Mouse (Mus musculus) neural tube, embryonic 13.5 days (tissue): ENCODE results near the gene 4933406M09Rik. TPM values are rescaled to one million over a fixed set of nuclear protein-coding genes. Genes with fewer than 3 reads are reported as not detected.

ENCODE experiments used
- ATAC-seq: fragments of 200-750 bp; cut with Nextera tagmentation; 2 replicates; pipeline ENCODE4 v1.8.0; 2017; ENCODE audit warnings: low read depth, mild to moderate bottlenecking, moderate TSS enrichment, moderate library complexity
- H3K27ac ChIP-seq: fragments of 300-500 bp; sonication (generic); replicated peaks from 2 replicates; pipeline ENCODE4 v1.5.1; 2015; ENCODE audit warnings: moderate library complexity, mild to moderate bottlenecking, inconsistent platforms
- H3K27me3 ChIP-seq: fragments of 300-500 bp; sonication (generic); 2 replicates; pipeline ENCODE4 v1.6.1; 2015; ENCODE audit warnings: mild to moderate bottlenecking, inconsistent platforms
- H3K36me3 ChIP-seq: fragments of 300-500 bp; sonication (generic); 2 replicates; pipeline ENCODE4 v1.6.1; 2015; ENCODE audit warnings: mild to moderate bottlenecking, inconsistent platforms
- H3K4me1 ChIP-seq: fragments of 300-500 bp; sonication (generic); replicated peaks from 2 replicates; pipeline ENCODE4 v1.6.1; 2015; ENCODE audit warnings: inconsistent platforms
- H3K4me2 ChIP-seq: fragments of 300-500 bp; sonication (generic); 2 replicates; pipeline ENCODE4 v1.6.1; 2015; ENCODE audit warnings: inconsistent platforms, mild to moderate bottlenecking, moderate library complexity
- H3K4me3 ChIP-seq: fragments of 300-500 bp; sonication (generic); 2 replicates; pipeline ENCODE4 v1.5.1; 2015; ENCODE audit warnings: mild to moderate bottlenecking, inconsistent platforms
- H3K9ac ChIP-seq: fragments of 300-500 bp; sonication (generic); 2 replicates; pipeline ENCODE4 v1.6.1; 2015; ENCODE audit warnings: moderate library complexity, mild to moderate bottlenecking, inconsistent platforms
- H3K9me3 ChIP-seq: fragments of 300-500 bp; sonication (generic); 2 replicates; pipeline ENCODE4 v1.6.1; 2016; ENCODE audit warnings: inconsistent platforms
- WGBS: fragments of 180-500 bp; shearing (Covaris S2); methylation state at CpG from one replicate; pipeline ENCODE4 v1.1.7; 2015; 5-methylcytosine and 5-hydroxymethylcytosine counted together
- polyA plus RNA-seq: library from polyadenylated mRNA; unstranded; fragments of >200 nt; fragmentation: Nextera tagmentation; extraction: Ambion mirVana; gene quantifications from 2 replicates; pipeline ENCODE4 v1.2.1, GENCODE M21; 2015

4933406M09Rik gene
- polyA plus RNA-seq, 1 experiment from 2014 or later = not detected

DNA sequence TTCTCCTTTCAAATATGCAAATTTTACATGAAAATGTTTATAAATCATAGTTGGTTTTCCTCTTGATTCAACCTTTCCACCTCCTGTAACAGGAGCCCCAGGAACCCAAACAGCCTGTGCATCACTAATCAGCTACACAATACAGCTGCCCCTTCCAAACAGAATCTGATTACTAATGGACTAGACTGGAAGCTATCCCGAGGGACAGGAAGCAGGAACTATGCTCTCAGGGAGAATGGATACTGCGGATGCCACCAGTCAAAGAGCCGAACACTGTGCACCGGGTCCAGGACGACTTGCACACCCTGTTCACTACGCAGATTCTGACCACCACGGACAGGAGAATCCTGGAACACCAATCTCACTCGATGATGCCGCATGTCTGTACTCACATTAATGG is 37.9 kb upstream of the 4933406M09Rik start:
- Histone ChIP-seq H3K27me3 (0 out of 2 replicates have a peak, but pooled peaks cover 2% of the 10 kb centered on the region), H3K9me3 (no peaks in the 10 kb centered on the region), H3K27ac (no peak overlapping the region), H3K9ac (no peak overlapping the region), H3K36me3 (peaks cover 61% of the 10 kb centered on the region), H3K4me3 (no peak overlapping the region), H3K4me1 (peaks cover 23% of the 10 kb centered on the region), H3K4me2 (no peak overlapping the region)
- 84% methylated on average over 9 of the region's 9 CpGs for WGBS
- no peak for ATAC-seq

DNA sequence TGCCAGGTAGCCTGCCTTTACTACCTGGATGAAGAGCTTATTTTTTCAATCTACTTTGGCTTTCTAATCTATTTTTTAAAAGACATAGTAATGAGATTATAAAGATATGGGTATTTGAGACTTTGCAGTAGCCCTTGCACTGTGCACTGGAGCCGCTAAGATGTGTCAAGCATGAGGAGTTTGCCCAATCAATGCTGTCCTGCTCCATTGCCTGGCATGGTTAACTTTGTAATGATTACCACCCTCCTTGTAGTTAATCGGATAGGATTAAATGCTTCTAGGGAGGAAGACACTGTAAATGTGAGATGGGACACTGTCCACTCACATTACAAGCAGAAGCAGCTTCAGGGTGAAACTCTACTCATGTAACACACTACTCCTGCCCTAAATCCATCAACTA is 32.4 kb upstream of the 4933406M09Rik start:
- Histone ChIP-seq H3K27me3 (no peaks in the 10 kb centered on the region), H3K9ac (no peak overlapping the region), H3K36me3 (peaks cover 86% of the 10 kb centered on the region), H3K4me1 (peaks cover 4% of the 10 kb centered on the region), H3K4me3 (no peak overlapping the region), H3K9me3 (no peaks in the 10 kb centered on the region), H3K27ac (no peak overlapping the region), H3K4me2 (no peak overlapping the region)
- ATAC-seq = no peak
- WGBS = 93% methylated on average over 2 of the region's 2 CpGs

DNA sequence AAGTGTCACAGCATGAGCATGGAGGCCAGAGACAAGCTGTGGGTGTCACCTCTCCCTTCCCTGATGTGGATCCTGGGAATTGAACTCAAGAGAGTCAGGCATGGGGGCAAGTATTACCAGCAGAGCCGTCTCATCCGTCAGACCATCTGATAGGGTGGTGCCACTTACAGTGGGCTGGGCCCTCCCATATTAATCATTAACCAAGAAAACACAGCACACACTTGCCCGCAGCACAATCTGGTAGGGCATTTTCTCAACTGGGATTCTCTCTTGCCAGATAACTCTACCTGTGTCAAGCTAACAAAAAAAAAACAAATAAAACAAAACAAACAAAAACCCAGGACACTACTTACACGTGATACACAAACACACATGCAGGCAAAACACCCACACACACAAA is 28.3 kb upstream of the 4933406M09Rik start:
- no peak overlapping the region for H3K4me3 ChIP-seq
- H3K4me1 ChIP-seq = peaks cover 31% of the 10 kb centered on the region
- H3K9ac ChIP-seq = no peak overlapping the region
- 80% methylated on average over 4 of the region's 4 CpGs for WGBS
- H3K36me3 ChIP-seq = peaks cover 66% of the 10 kb centered on the region
- H3K9me3 ChIP-seq = no peaks in the 10 kb centered on the region
- H3K4me2 ChIP-seq = no peak overlapping the region
- H3K27me3 ChIP-seq = no peaks in the 10 kb centered on the region
- no peak overlapping the region for H3K27ac ChIP-seq
- no peak for ATAC-seq

DNA sequence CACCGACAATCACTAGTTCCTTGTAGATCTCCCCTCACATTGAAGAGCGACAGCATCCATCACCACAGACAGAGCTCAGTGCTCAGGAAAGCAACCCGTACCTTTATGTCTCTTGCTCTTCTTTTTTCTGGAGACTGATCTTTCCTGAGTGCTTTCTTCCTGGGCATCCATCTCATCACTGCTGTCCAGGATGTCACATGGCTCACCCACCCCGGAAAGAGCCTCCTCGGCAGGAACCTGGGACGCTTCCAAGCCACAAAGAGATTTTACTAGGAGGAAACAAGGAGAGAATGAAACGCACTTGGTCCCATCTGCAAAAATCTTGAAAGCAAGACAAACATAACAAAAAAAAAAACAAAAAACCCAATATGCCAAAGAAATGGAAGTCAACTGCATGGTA is 25.1 kb upstream of the 4933406M09Rik start:
- H3K36me3 ChIP-seq = peaks cover 34% of the 10 kb centered on the region
- WGBS = 80% methylated on average over 7 of the region's 7 CpGs
- peak overlapping the region; percentile 92 for H3K4me3 ChIP-seq
- H3K9me3 ChIP-seq = no peaks in the 10 kb centered on the region
- peak overlapping the region; percentile 93 for H3K9ac ChIP-seq
- H3K27me3 ChIP-seq = no peaks in the 10 kb centered on the region; the same call in 1 of the 2 replicates
- peak overlapping the region; percentile 86 for H3K4me2 ChIP-seq
- ATAC-seq = no peak
- H3K27ac ChIP-seq = no peak overlapping the region
- H3K4me1 ChIP-seq = peaks cover 32% of the 10 kb centered on the region

DNA sequence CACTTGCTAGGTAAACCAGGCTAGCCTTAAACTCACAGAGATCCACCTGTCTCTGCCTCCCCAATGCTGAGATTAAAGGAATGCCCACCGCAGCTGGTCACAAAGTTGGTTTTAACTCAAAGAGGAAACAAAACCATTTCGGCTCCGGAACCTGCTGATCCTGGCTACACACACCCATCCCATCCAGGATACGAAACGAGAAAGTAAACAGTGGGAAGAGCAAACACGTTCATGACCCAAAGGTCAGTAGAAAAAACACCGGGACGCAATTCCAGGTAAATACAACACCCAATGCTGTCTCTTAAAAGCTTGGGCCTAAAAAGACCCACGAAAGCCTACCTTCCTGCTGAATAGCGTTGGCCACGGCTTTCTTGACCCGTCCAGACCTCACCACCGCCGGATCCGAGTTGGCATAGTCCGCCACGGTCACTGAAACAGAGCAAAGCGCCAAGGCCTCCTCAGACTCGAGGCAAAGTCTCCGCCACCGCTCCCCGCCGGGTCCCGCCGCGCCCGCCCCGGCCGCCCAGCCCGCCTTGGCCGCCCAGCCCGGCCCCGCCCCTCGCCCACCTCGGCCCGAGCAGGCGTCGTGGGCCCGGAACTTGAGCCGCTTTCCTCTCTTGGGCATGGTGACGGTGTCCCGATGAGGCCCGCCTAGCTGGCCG is 24.4 kb upstream of the 4933406M09Rik start:
- Histone ChIP-seq H3K9me3 (no peaks in the 10 kb centered on the region), H3K4me1 (peaks cover 32% of the 10 kb centered on the region), H3K36me3 (peaks cover 28% of the 10 kb centered on the region), H3K4me3 (peak overlapping the region; percentile 92), H3K9ac (peak overlapping the region; percentile 93), H3K27ac (peak overlapping the region; percentile 87), H3K4me2 (peak overlapping the region; percentile 86), H3K27me3 (no peaks in the 10 kb centered on the region; the same call in 1 of the 2 replicates)
- peak; percentile 80; the same call in 1 of the 2 replicates for ATAC-seq
- 2% methylated on average over 44 of the region's 44 CpGs for WGBS

DNA sequence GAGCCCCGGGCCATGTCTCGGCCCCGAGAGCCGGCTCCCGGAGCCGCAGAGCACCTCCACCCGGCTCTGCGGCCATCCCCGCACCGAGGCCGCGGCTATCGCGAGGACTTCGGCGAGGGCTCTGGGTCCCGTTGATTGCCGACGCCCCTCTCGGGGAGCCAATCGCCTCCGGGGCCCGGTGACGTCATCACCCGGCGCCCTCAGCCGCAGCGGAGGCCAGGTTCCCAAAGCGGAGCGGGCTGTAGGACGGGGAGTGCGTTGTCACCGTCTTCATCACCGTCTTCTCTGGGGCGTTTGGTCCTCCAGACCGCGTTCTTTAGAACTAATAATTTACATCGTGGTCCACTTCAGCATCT is 23.9 kb upstream of the 4933406M09Rik start, which contains the start of gene Tmem183a:
TSS of gene Tmem183a (minus strand) at position 123 of the 356 bp plus-strand sequence.
- Histone ChIP-seq H3K27ac (peak within 1 kb of the TSS; percentile 87), H3K27me3 (no peaks in the 10 kb centered on the region; the same call in 1 of the 2 replicates), H3K9me3 (no peaks in the 10 kb centered on the region), H3K4me2 (peak within 1 kb of the TSS; percentile 86), H3K9ac (peak within 1 kb of the TSS; percentile 93), H3K36me3 (peaks cover 27% of the 10 kb centered on the region), H3K4me1 (peaks cover 32% of the 10 kb centered on the region), H3K4me3 (peak within 1 kb of the TSS; percentile 92)
- WGBS = under 1% methylated on average over 38 of the region's 38 CpGs
- peak; percentile 97 for ATAC-seq

DNA sequence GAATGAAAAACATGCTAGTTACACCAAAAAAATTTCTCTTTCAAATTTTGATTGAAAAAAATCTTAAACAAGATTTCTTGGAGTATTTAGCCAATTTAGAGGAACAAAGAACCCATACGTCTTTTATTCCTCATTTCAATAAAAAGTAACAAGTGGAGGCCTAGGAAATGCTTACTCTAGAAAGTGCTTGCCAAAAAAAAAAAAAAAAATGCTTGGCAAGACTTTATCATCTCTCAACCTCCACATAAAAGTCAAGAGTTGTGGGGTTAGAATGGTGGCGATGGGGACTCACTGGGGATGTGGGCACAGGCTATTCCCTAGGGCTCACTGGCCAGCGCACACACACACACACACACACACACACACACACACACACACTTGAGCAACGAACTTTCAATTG is 22.5 kb upstream of the 4933406M09Rik start:
- Histone ChIP-seq H3K4me1 (peaks cover 29% of the 10 kb centered on the region), H3K4me2 (no peak overlapping the region), H3K27ac (no peak overlapping the region), H3K4me3 (no peak overlapping the region), H3K9ac (no peak overlapping the region), H3K36me3 (peaks cover 16% of the 10 kb centered on the region), H3K9me3 (no peaks in the 10 kb centered on the region), H3K27me3 (no peaks in the 10 kb centered on the region; the same call in 1 of the 2 replicates)
- WGBS = 89% methylated on average over 4 of the region's 4 CpGs
- ATAC-seq = no peak

DNA sequence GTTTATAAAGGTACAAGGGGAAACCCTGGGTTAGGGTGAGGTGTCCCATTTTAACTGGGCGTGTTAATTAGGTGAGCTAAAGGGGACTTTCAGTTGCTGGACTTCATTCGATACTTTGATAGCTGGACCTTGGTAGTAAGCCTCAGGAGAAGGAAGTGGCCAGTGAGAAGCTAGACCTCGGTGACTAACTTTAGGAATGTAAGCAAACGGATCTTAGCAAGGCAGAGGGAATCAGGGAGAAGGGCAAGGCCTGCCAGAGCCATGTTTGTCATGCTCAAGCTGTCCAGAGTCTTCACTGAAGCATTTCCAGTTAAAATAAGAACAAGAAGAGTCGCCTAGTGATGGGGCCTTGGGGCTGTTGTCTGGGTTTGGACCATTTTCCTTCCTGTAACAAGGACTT is 20.2 kb upstream of the 4933406M09Rik start:
- H3K9me3 ChIP-seq = no peaks in the 10 kb centered on the region
- H3K27ac ChIP-seq = no peak overlapping the region
- H3K27me3 ChIP-seq = no peaks in the 10 kb centered on the region; the same call in 1 of the 2 replicates
- WGBS = 65% methylated on average over 5 of the region's 5 CpGs
- H3K4me3 ChIP-seq = no peak overlapping the region
- ATAC-seq = no peak
- no peaks in the 10 kb centered on the region for H3K36me3 ChIP-seq
- H3K4me2 ChIP-seq = no peak overlapping the region
- H3K4me1 ChIP-seq = peaks cover 13% of the 10 kb centered on the region
- H3K9ac ChIP-seq = no peak overlapping the region

DNA sequence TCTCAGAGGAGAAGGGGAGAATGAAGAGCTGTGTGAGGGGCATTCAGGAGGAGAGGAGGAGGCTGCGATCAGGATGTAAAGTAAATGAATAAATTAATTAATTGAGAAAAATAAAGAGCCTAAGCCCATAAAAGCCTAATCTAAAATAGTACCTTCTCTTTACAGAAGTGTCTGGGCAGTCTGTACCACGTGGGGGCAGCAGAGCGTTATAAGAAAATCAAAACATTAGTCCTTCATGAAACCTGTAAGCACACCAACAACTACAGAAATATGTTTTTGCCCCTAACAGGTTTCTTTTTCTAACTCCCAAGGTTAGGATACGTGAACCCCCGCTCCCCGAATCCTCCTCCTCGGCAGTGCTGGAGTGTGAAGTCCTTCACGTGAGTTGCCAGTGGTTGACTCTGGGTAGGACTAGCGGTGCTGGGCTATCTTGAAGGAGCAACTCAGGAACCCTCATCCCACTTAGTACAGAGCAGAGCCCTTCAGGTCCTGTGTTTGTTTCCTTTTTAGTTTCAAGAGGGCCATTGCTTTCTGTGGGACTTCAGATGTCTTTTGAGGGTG is 16.9 kb upstream of the 4933406M09Rik start:
- WGBS = 61% methylated on average over 9 of the region's 9 CpGs

DNA sequence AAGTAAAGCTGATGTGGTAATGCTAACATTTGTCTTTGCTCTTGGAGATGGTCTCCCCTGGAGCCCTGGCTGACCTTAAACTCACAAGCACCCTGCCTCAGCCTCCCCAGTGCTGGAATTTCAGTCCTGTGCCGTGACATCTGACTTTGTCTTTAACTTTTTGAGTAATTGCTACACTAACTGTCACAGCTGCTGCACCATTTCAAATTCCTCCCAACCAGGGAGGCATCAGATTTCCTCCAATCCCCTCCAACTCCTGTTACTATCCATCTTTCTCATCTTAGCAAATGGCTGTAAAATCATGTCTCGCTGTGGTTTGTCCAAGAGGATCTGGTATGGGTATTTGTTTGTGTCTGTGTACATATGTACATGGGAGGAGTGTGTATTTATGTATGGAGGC is 11.6 kb upstream of the 4933406M09Rik start:
- H3K9ac ChIP-seq = no peak overlapping the region
- 75% methylated on average over 2 of the region's 2 CpGs for WGBS
- no peak overlapping the region for H3K27ac ChIP-seq
- H3K9me3 ChIP-seq = no peaks in the 10 kb centered on the region
- no peak overlapping the region for H3K4me2 ChIP-seq
- H3K27me3 ChIP-seq = no peaks in the 10 kb centered on the region
- H3K36me3 ChIP-seq = no peaks in the 10 kb centered on the region
- H3K4me1 ChIP-seq = no peaks in the 10 kb centered on the region
- ATAC-seq = no peak
- no peak overlapping the region for H3K4me3 ChIP-seq

More for the DNA sequence above, 16.9 kb upstream of the 4933406M09Rik start:
- Histone ChIP-seq H3K4me3 (no peak overlapping the region), H3K9ac (no peak overlapping the region), H3K27ac (no peak overlapping the region), H3K9me3 (no peaks in the 10 kb centered on the region), H3K36me3 (no peaks in the 10 kb centered on the region), H3K4me2 (no peak overlapping the region), H3K27me3 (no peaks in the 10 kb centered on the region; the same call in 1 of the 2 replicates), H3K4me1 (no peaks in the 10 kb centered on the region)
- ATAC-seq = no peak

DNA sequence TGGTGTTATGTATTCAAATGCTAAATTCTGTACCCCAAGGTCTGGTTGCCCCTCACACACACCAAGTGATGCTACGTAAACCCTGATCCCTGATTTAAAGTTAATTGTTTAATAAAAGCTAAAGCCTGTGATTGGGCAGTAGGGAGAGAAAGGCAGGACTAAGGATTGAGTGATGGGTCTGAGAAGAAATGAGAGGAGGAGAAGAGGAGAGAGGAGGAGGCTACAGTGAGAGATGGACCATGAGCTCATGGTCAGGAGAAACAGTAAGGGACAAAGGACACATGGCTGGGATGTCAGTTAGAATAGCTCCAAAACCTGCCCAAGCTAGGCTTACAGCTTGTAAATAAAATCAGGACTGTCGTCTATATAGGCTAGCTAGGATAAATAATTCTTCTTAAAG is 4.7 kb upstream of the 4933406M09Rik start:
- Histone ChIP-seq H3K27me3 (no peaks in the 10 kb centered on the region), H3K9ac (no peak overlapping the region), H3K4me1 (peaks cover 10% of the 10 kb centered on the region), H3K36me3 (no peaks in the 10 kb centered on the region), H3K27ac (no peak overlapping the region), H3K4me3 (no peak overlapping the region), H3K4me2 (no peak overlapping the region), H3K9me3 (no peaks in the 10 kb centered on the region)
- ATAC-seq = no peak
- 77% methylated on average over 2 of the region's 2 CpGs for WGBS

DNA sequence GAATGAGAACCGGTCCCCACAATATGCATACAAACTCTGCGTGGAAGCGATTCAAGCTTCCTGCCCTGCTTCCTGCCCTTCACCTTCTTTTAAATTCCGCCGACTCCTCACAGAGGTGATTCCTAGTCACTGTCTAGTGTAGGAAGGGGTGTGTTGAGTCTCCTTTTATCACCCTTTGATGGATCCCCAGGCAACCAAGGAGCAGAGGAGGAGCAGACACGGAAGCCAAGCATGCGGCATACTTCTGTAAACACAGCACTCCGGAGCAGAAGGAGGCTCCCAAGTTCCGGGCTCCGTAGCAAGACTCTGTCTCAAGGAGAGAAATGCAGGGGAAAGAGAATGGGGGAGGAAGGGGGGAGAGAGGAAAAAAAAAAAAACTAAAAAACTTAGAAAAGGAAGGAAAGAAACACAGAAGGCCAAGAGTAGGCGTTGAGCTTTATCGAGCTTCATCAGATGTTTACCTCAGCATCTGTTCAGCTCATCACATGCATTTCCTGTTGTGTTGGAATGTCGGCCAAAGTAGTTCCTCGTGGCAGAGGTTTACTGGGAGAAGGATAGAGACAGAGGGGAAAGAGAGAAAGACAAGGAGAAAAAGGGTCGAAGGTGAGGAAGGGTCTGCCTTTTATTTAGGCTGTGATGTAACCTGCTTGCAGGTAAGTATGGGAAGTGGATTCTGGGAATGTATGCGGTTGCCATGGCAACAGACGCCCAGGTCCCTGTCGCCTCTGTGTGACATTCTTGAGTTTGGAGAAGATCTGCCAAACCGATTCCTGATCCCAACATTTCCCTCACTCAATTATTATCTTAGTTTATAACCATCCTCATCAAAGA is 3.7 kb upstream of the 4933406M09Rik start:
- Histone ChIP-seq H3K9me3 (no peaks in the 10 kb centered on the region), H3K27ac (no peak overlapping the region), H3K4me3 (peak overlapping the region; percentile 24), H3K36me3 (no peaks in the 10 kb centered on the region), H3K4me1 (peaks cover 10% of the 10 kb centered on the region), H3K9ac (peak overlapping the region; percentile 41), H3K27me3 (no peaks in the 10 kb centered on the region), H3K4me2 (peak overlapping the region; percentile 50)
- ATAC-seq = no peak
- 13% methylated on average over 19 of the region's 19 CpGs for WGBS
